Mouse (Mus musculus): ENCODE data around the gene Arhgap9.
"Not testable (repeated sequence)": the region's sequence is repeated elsewhere in the genome, so short reads cannot be mapped to it uniquely, and the experiment has no call there.

Gene Arhgap9

GRCm38 (mm10) chr10:127309167-127309566, 12.6 kb upstream of the Arhgap9 start:
- DNase-seq (ENCODE audit: low read depth, low spot score); H3K36me3 ChIP-seq (ENCODE audit: control insufficient read depth, insufficient read depth, low read length, poor library complexity, severe bottlenecking); H3K27me3 ChIP-seq (ENCODE audit: control insufficient read depth, insufficient read depth, low read length, poor library complexity, severe bottlenecking): not testable (repeated sequence)

- Histone ChIP-seq H3K27me3 (ENCODE audit: control insufficient read depth, insufficient read depth, low read length, poor library complexity, severe bottlenecking) (no peaks in the 10 kb centered on the region), H3K36me3 (ENCODE audit: control insufficient read depth, insufficient read depth, low read length, poor library complexity, severe bottlenecking) (peaks cover 3% of the 10 kb centered on the region)
- peak; percentile 56 for DNase-seq (ENCODE audit: low read depth, low spot score)
These were observed 11.0 kb upstream of the Arhgap9 start for GRCm38 (mm10) chr10:127310523-127311475.

- no peaks in the 10 kb centered on the region for H3K27me3 ChIP-seq (ENCODE audit: control insufficient read depth, insufficient read depth, low read length, poor library complexity, severe bottlenecking)
- H3K36me3 ChIP-seq (ENCODE audit: control insufficient read depth, insufficient read depth, low read length, poor library complexity, severe bottlenecking): peaks cover 3% of the 10 kb centered on the region
- DNase-seq (ENCODE audit: low read depth, low spot score): peak; percentile 95
These were observed 10.0 kb upstream of the Arhgap9 start, which contains the start of gene Mars for GRCm38 (mm10) chr10:127311476-127312355. Gene Mars (minus strand): TSS chr10:127311786.

GRCm38 (mm10) chr10:127312356-127312676, 9.4 kb upstream of the Arhgap9 start:
- DNase-seq (ENCODE audit: low read depth, low spot score): peak; percentile 91
- Histone ChIP-seq H3K27me3 (ENCODE audit: control insufficient read depth, insufficient read depth, low read length, poor library complexity, severe bottlenecking) (no peaks in the 10 kb centered on the region), H3K36me3 (ENCODE audit: control insufficient read depth, insufficient read depth, low read length, poor library complexity, severe bottlenecking) (peaks cover 3% of the 10 kb centered on the region; the same call in 1 of the 2 replicates)

GRCm38 (mm10) chr10:127312858-127313257, 8.9 kb upstream of the Arhgap9 start:
- peaks cover 3% of the 10 kb centered on the region; the same call in 1 of the 2 replicates for H3K36me3 ChIP-seq (ENCODE audit: control insufficient read depth, insufficient read depth, low read length, poor library complexity, severe bottlenecking)
- no peak for DNase-seq (ENCODE audit: low read depth, low spot score)
- H3K27me3 ChIP-seq (ENCODE audit: control insufficient read depth, insufficient read depth, low read length, poor library complexity, severe bottlenecking): no peaks in the 10 kb centered on the region

GRCm38 (mm10) chr10:127313516-127313915, 8.2 kb upstream of the Arhgap9 start:
- H3K36me3 ChIP-seq (ENCODE audit: control insufficient read depth, insufficient read depth, low read length, poor library complexity, severe bottlenecking); DNase-seq (ENCODE audit: low read depth, low spot score); H3K27me3 ChIP-seq (ENCODE audit: control insufficient read depth, insufficient read depth, low read length, poor library complexity, severe bottlenecking): not testable (repeated sequence)

GRCm38 (mm10) chr10:127314950-127315349, 6.8 kb upstream of the Arhgap9 start:
- not testable (repeated sequence) for H3K36me3 ChIP-seq (ENCODE audit: control insufficient read depth, insufficient read depth, low read length, poor library complexity, severe bottlenecking); DNase-seq (ENCODE audit: low read depth, low spot score)

GRCm38 (mm10) chr10:127317277-127317676, 4.5 kb upstream of the Arhgap9 start:
- H3K36me3 ChIP-seq (ENCODE audit: control insufficient read depth, insufficient read depth, low read length, poor library complexity, severe bottlenecking): no peaks in the 10 kb centered on the region
- DNase-seq (ENCODE audit: low read depth, low spot score): no peak
- no peaks in the 10 kb centered on the region for H3K27me3 ChIP-seq (ENCODE audit: control insufficient read depth, insufficient read depth, low read length, poor library complexity, severe bottlenecking)

More at GRCm38 (mm10) chr10:127314950-127315349, 6.8 kb upstream of the Arhgap9 start:
- H3K27me3 ChIP-seq (ENCODE audit: control insufficient read depth, insufficient read depth, low read length, poor library complexity, severe bottlenecking): not testable (repeated sequence)

- no peak for DNase-seq (ENCODE audit: low read depth, low spot score)
- Histone ChIP-seq H3K36me3 (ENCODE audit: control insufficient read depth, insufficient read depth, low read length, poor library complexity, severe bottlenecking) (no peaks in the 10 kb centered on the region), H3K27me3 (ENCODE audit: control insufficient read depth, insufficient read depth, low read length, poor library complexity, severe bottlenecking) (no peaks in the 10 kb centered on the region)
These were observed 3.8 kb upstream of the Arhgap9 start for GRCm38 (mm10) chr10:127318009-127318408.

- no peaks in the 10 kb centered on the region for H3K27me3 ChIP-seq (ENCODE audit: control insufficient read depth, insufficient read depth, low read length, poor library complexity, severe bottlenecking)
- no peaks in the 10 kb centered on the region for H3K36me3 ChIP-seq (ENCODE audit: control insufficient read depth, insufficient read depth, low read length, poor library complexity, severe bottlenecking)
- DNase-seq (ENCODE audit: low read depth, low spot score): no peak
These were observed 1.8 kb upstream of the Arhgap9 start for GRCm38 (mm10) chr10:127319969-127320368.

- no peak for DNase-seq (ENCODE audit: low read depth, low spot score)
- Histone ChIP-seq H3K27me3 (ENCODE audit: control insufficient read depth, insufficient read depth, low read length, poor library complexity, severe bottlenecking) (no peaks in the 10 kb centered on the region), H3K36me3 (ENCODE audit: control insufficient read depth, insufficient read depth, low read length, poor library complexity, severe bottlenecking) (peaks cover 6% of the 10 kb centered on the region; the same call in 1 of the 2 replicates)
These were observed 414 bp downstream of the Arhgap9 start for GRCm38 (mm10) chr10:127322178-127322577.

GRCm38 (mm10) chr10:127322669-127323068, 905 bp downstream of the Arhgap9 start:
- no peak for DNase-seq (ENCODE audit: low read depth, low spot score)
- H3K27me3 ChIP-seq (ENCODE audit: control insufficient read depth, insufficient read depth, low read length, poor library complexity, severe bottlenecking): no peaks in the 10 kb centered on the region
- peaks cover 10% of the 10 kb centered on the region for H3K36me3 ChIP-seq (ENCODE audit: control insufficient read depth, insufficient read depth, low read length, poor library complexity, severe bottlenecking)

GRCm38 (mm10) chr10:127323131-127323855, 1.5 kb downstream of the Arhgap9 start:
- DNase-seq (ENCODE audit: low read depth, low spot score): peak; percentile 73
- Histone ChIP-seq H3K27me3 (ENCODE audit: control insufficient read depth, insufficient read depth, low read length, poor library complexity, severe bottlenecking) (no peaks in the 10 kb centered on the region), H3K36me3 (ENCODE audit: control insufficient read depth, insufficient read depth, low read length, poor library complexity, severe bottlenecking) (peaks cover 11% of the 10 kb centered on the region)

GRCm38 (mm10) chr10:127324495-127324894, 2.7 kb downstream of the Arhgap9 start:
- Histone ChIP-seq H3K27me3 (ENCODE audit: control insufficient read depth, insufficient read depth, low read length, poor library complexity, severe bottlenecking) (no peaks in the 10 kb centered on the region), H3K36me3 (ENCODE audit: control insufficient read depth, insufficient read depth, low read length, poor library complexity, severe bottlenecking) (peaks cover 20% of the 10 kb centered on the region)
- DNase-seq (ENCODE audit: low read depth, low spot score): peak; percentile 94
